Mouse (Mus musculus) bone marrow, adult 2 months (tissue): ENCODE results near the gene Ccdc136.

Experiments
- CTCF ChIP-seq: fragments of 200-500 bp; IDR thresholded peaks from 2 replicates; pipeline ENCODE4 v1.5.1; 2011; ENCODE audit warnings: low read length, control low read depth; ENCODE audit not compliant: control insufficient read depth, insufficient read depth
- POLR2A ChIP-seq: fragments of 200-500 bp; IDR thresholded peaks from 2 replicates; pipeline ENCODE4 v1.6.1; 2011; ENCODE audit warnings: low read depth, mild to moderate bottlenecking, control low read depth, low read length, borderline replicate concordance; ENCODE audit not compliant: control insufficient read depth

- TF ChIP-seq CTCF = no peak
- TF ChIP-seq POLR2A = no peak
Measured at GRCm38 (mm10) chr6:29445354-29445753, 49.2 kb downstream of the Ccdc136 start.
